Mouse (Mus musculus) limb, embryonic 13.5 days (tissue): ENCODE data around the gene Ankrd40. TPM values are rescaled to one million over a fixed set of nuclear protein-coding genes. Genes with fewer than 3 reads are reported as not detected.

Experiments
- ATAC-seq: fragments of 200-750 bp; cut with Nextera tagmentation; 2 replicates; pipeline ENCODE4 v1.8.0; 2017; ENCODE audit warnings: low read depth, moderate number of reproducible peaks, moderate TSS enrichment; ENCODE audit not compliant: low FRiP score
- H3K27ac ChIP-seq: fragments of 300-500 bp; sonication (generic); 2 replicates; pipeline ENCODE4 v1.5.1; 2015; ENCODE audit warnings: inconsistent platforms, mild to moderate bottlenecking, moderate library complexity
- H3K27me3 ChIP-seq: fragments of 300-500 bp; sonication (generic); 2 replicates; pipeline ENCODE4 v1.6.1; 2015; ENCODE audit warnings: mild to moderate bottlenecking, inconsistent platforms
- H3K36me3 ChIP-seq: fragments of 300-500 bp; sonication (generic); 2 replicates; pipeline ENCODE4 v1.6.1; 2015; ENCODE audit warnings: inconsistent platforms, mild to moderate bottlenecking, moderate library complexity
- H3K4me1 ChIP-seq: fragments of 300-500 bp; sonication (generic); 2 replicates; pipeline ENCODE4 v1.6.1; 2015; ENCODE audit warnings: inconsistent platforms
- H3K4me2 ChIP-seq: fragments of 300-500 bp; sonication (generic); replicated peaks from 2 replicates; pipeline ENCODE4 v1.6.1; 2015; ENCODE audit warnings: inconsistent platforms, mild to moderate bottlenecking, moderate library complexity
- H3K4me3 ChIP-seq: fragments of 300-500 bp; sonication (generic); 2 replicates; pipeline ENCODE4 v1.5.1; 2015; ENCODE audit warnings: moderate library complexity, mild to moderate bottlenecking, inconsistent platforms
- H3K9ac ChIP-seq: fragments of 300-500 bp; sonication (generic); 2 replicates; pipeline ENCODE4 v1.6.1; 2015; ENCODE audit warnings: mild to moderate bottlenecking, inconsistent platforms
- H3K9me3 ChIP-seq: fragments of 300-500 bp; sonication (generic); 2 replicates; pipeline ENCODE4 v1.6.1; 2016; ENCODE audit warnings: inconsistent platforms
- WGBS: fragments of 180-500 bp; shearing (Covaris S2); methylation state at CpG from one replicate; pipeline ENCODE4 v1.1.7; 2015; 5-methylcytosine and 5-hydroxymethylcytosine counted together
- polyA plus RNA-seq: library from polyadenylated mRNA; unstranded; fragments of >200 nt; fragmentation: Nextera tagmentation; extraction: Ambion mirVana; gene quantifications from 2 replicates; pipeline ENCODE4 v1.2.1, GENCODE M21; 2015

Ankrd40 gene
- polyA plus RNA-seq, 1 experiment from 2014 or later = 17.0 TPM

DNA sequence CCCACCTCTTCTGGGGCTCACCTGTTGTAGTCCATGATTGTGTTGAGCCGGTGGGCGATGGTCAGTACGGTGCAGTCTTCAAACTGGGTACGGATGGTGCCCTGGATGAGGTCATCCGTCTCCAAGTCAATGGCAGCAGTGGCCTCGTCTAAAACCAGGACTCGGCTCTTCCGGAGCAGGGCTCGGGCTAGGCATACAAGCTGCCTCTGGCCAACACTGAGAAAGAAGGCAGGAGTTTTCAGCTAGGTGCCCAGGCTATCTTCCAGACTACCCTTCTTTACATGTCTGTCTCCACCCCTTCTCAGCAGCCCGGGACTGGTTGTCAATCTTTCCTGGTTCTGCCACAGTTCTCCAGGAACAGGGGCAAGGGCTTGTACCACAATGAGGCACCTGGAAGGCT, 18.1 kb downstream of the Ankrd40 start:
- Histone ChIP-seq H3K27ac (no peak overlapping the region), H3K27me3 (no peaks in the 10 kb centered on the region), H3K4me2 (no peak overlapping the region), H3K9me3 (no peaks in the 10 kb centered on the region), H3K9ac (no peak overlapping the region), H3K4me3 (no peak overlapping the region), H3K4me1 (peaks cover 60% of the 10 kb centered on the region), H3K36me3 (peaks cover 1% of the 10 kb centered on the region; the same call in 1 of the 2 replicates)
- no peak for ATAC-seq
- WGBS = 81% methylated on average over 10 of the region's 10 CpGs

DNA sequence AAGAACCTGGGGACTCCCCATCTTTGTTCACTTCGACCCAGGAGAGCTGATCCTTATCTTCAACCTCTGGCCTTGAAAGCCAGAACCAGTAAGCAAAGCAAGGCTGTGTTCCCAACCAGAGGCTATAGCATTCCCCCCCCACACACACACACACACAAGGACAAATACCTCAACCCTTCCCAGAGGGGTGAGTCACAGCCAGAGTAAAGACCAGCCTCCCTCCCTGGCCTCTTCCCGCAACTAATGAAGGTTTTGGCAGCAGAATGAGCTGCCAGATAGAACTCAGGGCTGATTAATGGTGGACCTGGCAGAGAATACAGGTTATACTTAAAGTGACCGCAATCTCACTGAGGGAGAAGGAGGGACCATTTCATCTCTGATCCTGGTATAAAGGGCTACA, 18.8 kb downstream of the Ankrd40 start:
- no peak overlapping the region for H3K27ac ChIP-seq
- no peak for ATAC-seq
- peaks cover 53% of the 10 kb centered on the region for H3K4me1 ChIP-seq
- no peaks in the 10 kb centered on the region for H3K9me3 ChIP-seq
- no peak overlapping the region for H3K9ac ChIP-seq
- no peaks in the 10 kb centered on the region for H3K36me3 ChIP-seq
- H3K4me3 ChIP-seq = no peak overlapping the region
- no peak overlapping the region for H3K4me2 ChIP-seq
- 53% methylated on average over 3 of the region's 3 CpGs for WGBS
- no peaks in the 10 kb centered on the region for H3K27me3 ChIP-seq

DNA sequence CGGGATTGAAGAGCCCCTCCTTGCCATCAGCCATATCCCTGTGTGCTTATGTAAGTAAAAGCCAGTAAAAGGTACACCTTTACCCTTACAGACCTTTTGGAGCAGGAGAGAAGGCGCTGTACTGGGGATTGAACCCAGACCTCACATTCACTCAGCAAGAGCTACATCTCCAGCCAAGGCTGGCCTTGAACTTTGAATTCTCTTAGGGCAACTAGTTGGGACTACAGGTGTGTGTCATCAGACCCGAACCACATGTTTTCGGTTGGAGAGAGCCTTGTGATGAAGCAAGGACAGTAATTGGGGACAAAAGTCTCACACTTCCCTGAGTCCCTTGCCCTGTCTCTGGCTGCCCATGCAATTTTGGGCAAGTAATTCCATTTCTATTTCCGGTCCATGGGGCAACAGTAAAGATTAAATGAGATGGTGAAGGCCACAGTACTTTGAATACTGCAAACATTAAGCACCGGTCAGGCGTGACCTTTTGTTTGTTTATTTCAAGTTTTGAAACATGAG, 19.3 kb downstream of the Ankrd40 start:
- no peak for ATAC-seq
- no peak overlapping the region for H3K4me3 ChIP-seq
- no peaks in the 10 kb centered on the region for H3K9me3 ChIP-seq
- WGBS = 80% methylated on average over 7 of the region's 7 CpGs
- peaks cover 48% of the 10 kb centered on the region for H3K4me1 ChIP-seq
- H3K27me3 ChIP-seq = no peaks in the 10 kb centered on the region
- H3K36me3 ChIP-seq = no peaks in the 10 kb centered on the region
- no peak overlapping the region for H3K9ac ChIP-seq
- no peak overlapping the region for H3K4me2 ChIP-seq
- H3K27ac ChIP-seq = no peak overlapping the region

DNA sequence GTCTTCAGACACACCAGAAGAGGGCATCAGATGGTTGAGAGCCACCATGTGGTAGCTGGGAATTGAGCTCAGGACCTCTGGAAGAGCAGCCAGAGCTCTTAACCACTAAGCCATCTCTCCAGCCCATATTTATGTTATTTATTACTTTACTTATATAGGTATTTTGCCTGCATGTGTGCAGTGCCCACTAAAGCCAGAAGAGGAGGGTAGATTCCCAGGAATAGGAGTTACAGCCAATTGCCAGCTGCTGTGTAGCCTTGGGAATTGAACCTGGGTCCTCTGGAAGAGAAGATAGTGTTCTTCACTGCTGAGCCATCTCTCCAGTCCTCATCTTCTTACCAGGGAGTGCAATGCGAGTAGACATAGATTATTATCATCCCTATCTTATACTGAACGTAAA, 22.0 kb downstream of the Ankrd40 start:
- Histone ChIP-seq H3K9me3 (no peaks in the 10 kb centered on the region), H3K4me1 (peaks cover 21% of the 10 kb centered on the region), H3K4me2 (no peak overlapping the region), H3K9ac (no peak overlapping the region), H3K27ac (no peak overlapping the region), H3K4me3 (no peak overlapping the region), H3K36me3 (no peaks in the 10 kb centered on the region), H3K27me3 (0 out of 2 replicates have a peak, but pooled peaks cover 4% of the 10 kb centered on the region)
- 79% methylated on average over 2 of the region's 2 CpGs for WGBS
- no peak for ATAC-seq

DNA sequence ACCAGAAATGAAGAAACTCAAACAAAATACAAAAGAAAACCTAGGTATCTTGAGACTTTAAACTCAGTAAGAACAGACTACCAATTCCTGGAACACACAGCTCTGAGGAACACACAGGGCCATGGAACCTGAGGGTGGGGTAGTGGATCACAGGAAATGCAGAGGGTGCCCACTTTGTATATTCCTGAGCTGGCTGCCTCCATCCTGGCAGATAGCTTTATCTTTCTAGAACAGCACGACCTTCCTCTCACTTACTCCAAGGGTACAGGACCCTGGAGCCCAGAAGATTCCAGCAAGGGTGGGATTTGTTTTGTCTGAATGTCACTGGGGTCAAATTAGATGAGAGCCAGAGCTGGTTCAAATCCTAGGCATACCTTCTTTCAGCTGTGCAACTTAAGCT, 22.5 kb downstream of the Ankrd40 start:
- no peak for ATAC-seq

DNA sequence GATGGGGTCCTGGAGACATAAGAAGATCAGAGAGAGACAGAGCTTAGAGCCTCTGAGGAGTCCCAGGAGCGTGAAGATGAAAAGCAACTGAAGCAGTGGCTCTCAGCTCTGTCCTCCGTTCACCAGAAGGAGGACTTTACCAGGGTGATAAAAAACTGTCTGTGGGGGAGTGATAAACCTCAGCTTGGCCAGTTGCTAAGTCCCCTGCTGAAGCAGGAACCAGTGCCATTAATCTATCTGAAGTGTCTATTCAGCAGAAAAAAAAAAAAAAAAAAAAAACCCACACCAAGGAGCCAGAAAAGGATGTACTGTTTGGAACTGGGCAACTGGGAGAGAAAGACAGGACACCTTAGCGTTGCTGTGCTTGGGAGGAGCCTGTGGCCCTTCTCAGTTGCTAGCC, 23.3 kb downstream of the Ankrd40 start:
- ATAC-seq = no peak
- no peak overlapping the region for H3K4me2 ChIP-seq
- 0 out of 2 replicates have a peak, but pooled peaks cover 4% of the 10 kb centered on the region for H3K27me3 ChIP-seq
- peaks cover 9% of the 10 kb centered on the region; the same call in 1 of the 2 replicates for H3K4me1 ChIP-seq
- no peak overlapping the region for H3K27ac ChIP-seq
- H3K9ac ChIP-seq = no peak overlapping the region
- no peaks in the 10 kb centered on the region for H3K36me3 ChIP-seq
- H3K4me3 ChIP-seq = no peak overlapping the region
- no peaks in the 10 kb centered on the region for H3K9me3 ChIP-seq
- 23% methylated on average over 3 of the region's 3 CpGs for WGBS

More for the DNA sequence above, 22.5 kb downstream of the Ankrd40 start:
- Histone ChIP-seq H3K27me3 (0 out of 2 replicates have a peak, but pooled peaks cover 4% of the 10 kb centered on the region), H3K4me2 (no peak overlapping the region), H3K9me3 (no peaks in the 10 kb centered on the region), H3K36me3 (no peaks in the 10 kb centered on the region), H3K27ac (no peak overlapping the region), H3K4me1 (peaks cover 16% of the 10 kb centered on the region), H3K9ac (no peak overlapping the region), H3K4me3 (no peak overlapping the region)
- 50% methylated on average over 1 of the region's 1 CpGs for WGBS

DNA sequence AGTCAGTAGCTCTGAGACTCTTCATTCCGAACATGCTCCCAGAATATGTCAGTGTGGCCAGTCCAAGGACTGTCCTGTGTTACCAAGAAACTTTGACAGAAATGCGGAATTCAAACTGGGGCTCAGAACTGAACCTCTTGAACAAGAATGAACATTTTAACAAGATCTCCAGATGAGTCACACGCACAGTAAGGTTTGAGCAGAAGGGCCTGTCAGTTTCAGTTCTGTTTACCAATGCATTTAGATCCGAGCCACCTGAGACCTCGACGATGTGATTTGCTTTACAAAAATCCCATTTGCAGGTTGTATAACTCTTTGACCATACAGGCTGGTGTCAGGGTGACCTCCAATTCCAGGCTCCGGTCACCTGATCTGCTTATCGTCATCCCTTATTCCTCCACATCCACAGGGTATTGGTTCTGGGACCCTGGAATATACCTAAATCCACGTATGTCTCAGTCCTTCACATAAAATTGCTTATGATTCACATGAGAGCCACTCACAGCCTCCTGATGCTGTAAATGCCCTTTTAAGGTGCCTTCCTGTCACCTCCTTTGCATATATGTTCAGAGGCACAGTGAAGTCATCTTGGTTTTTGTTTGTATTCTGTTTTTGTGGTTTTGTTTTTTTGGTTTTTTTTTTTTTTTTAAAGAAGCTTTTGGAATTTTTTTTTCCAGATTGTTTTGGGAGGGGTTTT, 27.9 kb downstream of the Ankrd40 start:
- 0 out of 2 replicates have a peak, but pooled peaks cover 4% of the 10 kb centered on the region for H3K27me3 ChIP-seq
- ATAC-seq = no peak
- H3K4me1 ChIP-seq = no peaks in the 10 kb centered on the region
- no peak overlapping the region for H3K4me2 ChIP-seq
- H3K4me3 ChIP-seq = no peak overlapping the region
- whole genome bisulfite sequencing = 80% methylated on average over 9 of the region's 9 CpGs
- no peak overlapping the region for H3K9ac ChIP-seq
- H3K27ac ChIP-seq = no peak overlapping the region
- H3K9me3 ChIP-seq = no peaks in the 10 kb centered on the region
- H3K36me3 ChIP-seq = no peaks in the 10 kb centered on the region

DNA sequence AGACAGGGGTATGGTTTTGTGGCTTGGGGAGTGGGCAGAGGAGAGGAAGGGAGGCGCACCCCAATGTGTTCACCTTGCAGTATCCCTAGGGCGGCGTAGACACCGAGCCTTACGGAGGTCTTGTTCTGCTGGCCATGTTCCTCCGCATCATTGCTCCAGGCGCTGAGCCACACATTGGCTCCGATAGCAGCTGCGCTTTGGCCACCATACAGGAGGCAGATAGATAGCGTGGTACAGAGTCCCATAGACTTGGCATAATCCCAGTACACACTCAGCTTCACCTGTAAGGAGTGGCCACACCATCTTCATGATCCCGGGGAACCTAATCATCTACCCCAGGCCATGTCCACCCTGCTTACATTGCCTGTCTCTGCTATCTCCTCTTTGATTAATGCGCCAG, 31.4 kb downstream of the Ankrd40 start:
- Histone ChIP-seq H3K27ac (no peak overlapping the region), H3K9ac (no peak overlapping the region), H3K36me3 (no peaks in the 10 kb centered on the region), H3K4me1 (no peaks in the 10 kb centered on the region), H3K4me2 (no peak overlapping the region), H3K9me3 (no peaks in the 10 kb centered on the region), H3K4me3 (no peak overlapping the region), H3K27me3 (no peaks in the 10 kb centered on the region)
- ATAC-seq = no peak
- WGBS = 92% methylated on average over 12 of the region's 12 CpGs

DNA sequence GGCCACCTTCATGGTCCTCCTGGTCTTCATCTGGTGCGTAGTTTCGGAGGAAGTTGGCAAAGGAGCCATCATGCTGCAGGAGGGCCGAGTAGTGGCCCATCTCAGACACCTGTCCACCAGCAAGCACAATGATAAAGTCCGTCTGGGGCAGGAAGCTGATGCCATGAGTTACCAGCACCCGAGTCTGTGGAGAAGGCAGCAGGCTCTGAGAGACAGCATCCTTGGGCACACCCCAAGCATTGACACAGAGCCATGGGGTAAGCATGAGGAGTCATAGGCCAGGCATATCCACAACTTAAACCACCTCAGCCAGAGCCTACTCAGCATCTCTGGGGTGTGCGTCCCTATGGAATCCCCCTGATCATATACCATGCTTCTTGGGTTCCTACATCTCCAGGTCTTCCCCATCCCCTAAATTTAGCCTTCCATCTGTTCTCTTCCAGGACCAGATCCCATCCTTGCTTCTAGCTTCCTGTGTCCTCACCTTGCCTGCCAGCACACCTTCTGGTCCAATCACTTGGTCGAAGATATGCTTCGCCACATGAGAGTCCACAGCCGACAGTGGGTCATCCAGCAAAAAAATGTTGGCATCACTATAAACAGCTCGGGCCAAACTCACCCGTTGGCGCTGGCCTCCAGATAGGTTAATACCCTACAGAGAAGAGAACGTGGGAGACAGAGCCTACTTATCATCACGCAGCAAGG, 33.5 kb downstream of the Ankrd40 start:
- Histone ChIP-seq H3K27ac (no peak overlapping the region), H3K36me3 (no peaks in the 10 kb centered on the region), H3K9me3 (no peaks in the 10 kb centered on the region; the same call in 1 of the 2 replicates), H3K4me1 (no peaks in the 10 kb centered on the region), H3K27me3 (no peaks in the 10 kb centered on the region), H3K9ac (no peak overlapping the region), H3K4me2 (no peak overlapping the region), H3K4me3 (no peak overlapping the region)
- 93% methylated on average over 14 of the region's 14 CpGs for WGBS
- ATAC-seq = no peak

DNA sequence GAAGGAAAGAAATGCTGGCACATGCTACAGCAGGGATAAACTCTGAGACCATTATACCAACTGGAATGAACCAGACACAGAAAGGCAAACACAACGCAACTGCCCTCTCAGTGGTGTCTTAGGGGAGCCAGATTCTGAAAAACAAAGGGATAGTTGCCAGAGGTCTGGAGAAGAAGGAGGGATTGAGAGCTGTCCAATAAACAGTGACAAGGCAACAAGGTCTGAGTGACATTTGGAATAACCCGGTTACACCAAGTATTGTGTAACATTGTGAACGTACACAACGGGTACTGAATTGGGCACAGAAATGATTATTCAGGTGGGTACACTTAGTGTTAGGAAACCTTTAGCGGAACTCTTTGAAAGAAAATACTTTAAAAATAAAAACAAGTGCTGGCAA, 34.3 kb downstream of the Ankrd40 start:
- no peaks in the 10 kb centered on the region for H3K36me3 ChIP-seq
- H3K9ac ChIP-seq = no peak overlapping the region
- no peak overlapping the region for H3K4me3 ChIP-seq
- H3K27ac ChIP-seq = no peak overlapping the region
- no peaks in the 10 kb centered on the region; the same call in 1 of the 2 replicates for H3K9me3 ChIP-seq
- H3K4me2 ChIP-seq = no peak overlapping the region
- no peaks in the 10 kb centered on the region for H3K27me3 ChIP-seq
- no peaks in the 10 kb centered on the region for H3K4me1 ChIP-seq
- ATAC-seq = no peak
- WGBS = 94% methylated on average over 5 of the region's 5 CpGs

DNA sequence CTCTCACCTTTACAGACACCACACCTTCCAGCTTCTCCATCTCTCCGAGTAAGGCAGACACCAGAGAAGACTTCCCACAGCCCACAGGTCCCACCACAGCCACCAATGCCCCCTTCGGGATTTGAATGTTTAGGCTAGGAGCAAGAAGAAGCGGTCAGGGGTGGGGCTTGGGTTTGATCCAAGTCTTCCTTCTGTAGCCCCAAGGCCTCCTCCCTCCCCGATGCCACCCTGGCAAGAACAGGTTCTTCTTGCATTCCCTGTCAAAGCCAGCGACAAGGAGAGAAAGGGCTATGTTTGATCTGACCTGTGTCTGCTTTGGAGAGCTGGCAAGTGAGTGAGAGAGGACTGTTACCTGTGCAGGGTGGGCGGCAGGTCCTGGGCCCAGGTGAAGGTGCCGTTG, 35.9 kb downstream of the Ankrd40 start:
- Histone ChIP-seq H3K9me3 (no peaks in the 10 kb centered on the region; the same call in 1 of the 2 replicates), H3K4me1 (no peaks in the 10 kb centered on the region), H3K4me2 (no peak overlapping the region), H3K36me3 (no peaks in the 10 kb centered on the region), H3K9ac (no peak overlapping the region), H3K27me3 (no peaks in the 10 kb centered on the region), H3K4me3 (no peak overlapping the region), H3K27ac (no peak overlapping the region)
- WGBS = 81% methylated on average over 7 of the region's 7 CpGs
- no peak for ATAC-seq

DNA sequence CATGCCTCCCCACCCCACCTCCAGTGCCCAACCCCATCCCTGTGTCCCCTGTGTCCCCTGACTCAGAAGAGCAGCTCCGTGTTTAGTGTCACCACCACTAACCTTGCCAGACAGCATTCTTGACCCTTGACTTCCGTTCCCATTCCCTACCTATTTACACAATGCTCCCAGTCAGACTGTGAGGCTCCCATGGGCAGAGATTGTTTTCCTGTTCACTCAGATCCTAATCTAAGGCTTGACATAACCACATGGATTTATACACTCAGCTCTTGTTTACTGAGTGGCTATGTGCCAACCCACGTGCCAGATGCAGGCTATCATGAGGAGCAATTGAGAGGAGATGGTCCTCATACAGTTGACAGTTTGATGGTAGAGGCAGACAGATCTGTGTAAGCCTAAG, 37.5 kb downstream of the Ankrd40 start:
- Histone ChIP-seq H3K9ac (no peak overlapping the region), H3K9me3 (no peaks in the 10 kb centered on the region; the same call in 1 of the 2 replicates), H3K4me1 (no peaks in the 10 kb centered on the region), H3K4me3 (no peak overlapping the region), H3K4me2 (no peak overlapping the region), H3K27me3 (no peaks in the 10 kb centered on the region), H3K36me3 (no peaks in the 10 kb centered on the region), H3K27ac (no peak overlapping the region)
- ATAC-seq = no peak
- WGBS = 82% methylated on average over 3 of the region's 3 CpGs
